Mouse (Mus musculus): ENCODE results near the gene Tgif2lx1. TPM values are rescaled to one million over a fixed set of nuclear protein-coding genes. Genes with fewer than 3 reads are reported as not detected.
"Not testable (repeated sequence)": the region's sequence is repeated elsewhere in the genome, so short reads cannot be mapped to it uniquely, and the experiment has no call there.

Tgif2lx1 gene
- not detected for total RNA-seq (2021)
- long read RNA-seq = 0 reads

- DNase-seq (ENCODE audit: low spot score in 2 of 2) = not testable (repeated sequence)
Measured at GRCm38 (mm10) chrX:118480637-118481036, at the start of gene Tgif2lx1. TSS of gene Tgif2lx1 (minus strand) at chrX:118480737.

Other genes with a start within 250 kb of the Tgif2lx1 start
- not detected for gene Tgif2lx2, start 53.5 kb downstream of the Tgif2lx1 start, total RNA-seq (2021)

Measured in layer of hippocampus, postnatal 10 days (tissue).